Mouse (Mus musculus) erythroblast, embryonic 14.5 days (primary cell): ENCODE data around the gene Wdr92.

Experiments
- GATA1 ChIP-seq: IDR thresholded peaks from 2 replicates; pipeline ENCODE4 v1.6.1; 2012; ENCODE audit warnings: low read length, inconsistent platforms, mixed read lengths
- TAL1 ChIP-seq: IDR thresholded peaks from 3 replicates; pipeline ENCODE4 v1.6.1; 2012; ENCODE audit warnings: low read length, inconsistent platforms, mixed read lengths

GRCm38 (mm10) chr11:17166627-17167026 lies 15.3 kb upstream of the Wdr92 start:
- no peak for TF ChIP-seq GATA1
- no peak for TF ChIP-seq TAL1
